Mouse (Mus musculus) stomach, postnatal 0 days (tissue): Measurements from ENCODE around the gene Fen1.

Experiments
- CTCF ChIP-seq: IDR thresholded peaks from 2 replicates; pipeline ENCODE4 v1.5.1; 2016; ENCODE audit warnings: antibody characterized with exemption, low read depth, mild to moderate bottlenecking, moderate library complexity
- EP300 ChIP-seq: optimal IDR thresholded peaks from 2 replicates; pipeline ENCODE3; 2016; ENCODE audit warnings: antibody characterized with exemption

- no peak for TF ChIP-seq CTCF
- no peak for TF ChIP-seq EP300
These were observed 5.7 kb downstream of the Fen1 start for GRCm38 (mm10) chr19:10198286-10198685.
